Mouse (Mus musculus) brain, embryonic 18.5 days (tissue): Measurements from ENCODE around the gene Rbms1.

ENCODE experiments used
- DNase-seq: peaks from one replicate; pipeline ENCODE4 v3.0.0-alpha.2; 2012; ENCODE audit warnings: low read depth, low spot score

Gene Rbms1

DNA sequence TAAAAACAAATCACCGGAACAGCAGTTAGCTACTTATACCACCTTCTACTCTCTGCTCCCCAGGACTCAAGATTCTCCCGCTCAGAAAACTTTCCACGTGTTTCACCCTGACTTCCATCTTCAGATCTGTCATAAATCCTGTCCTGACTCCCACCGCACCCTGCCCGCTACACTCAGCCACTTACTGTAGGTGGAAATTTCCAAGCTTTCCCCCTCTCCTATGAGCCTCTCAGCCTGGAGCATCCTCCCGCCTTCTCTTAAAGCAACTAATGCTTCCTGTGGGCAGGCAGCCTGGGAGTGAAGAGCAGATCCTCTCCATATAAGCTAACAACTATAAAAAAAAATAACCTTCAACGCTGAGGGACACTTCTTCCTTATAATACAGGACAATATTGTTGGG, 44.6 kb downstream of the Rbms1 start:
- no peak for DNase-seq

- no peak for DNase-seq
Measured at GRCm38 (mm10) chr2:60914524-60915280, 48.3 kb downstream of the Rbms1 start.

GRCm38 (mm10) chr2:60913281-60913680, 49.7 kb downstream of the Rbms1 start:
- DNase-seq, result no peak

- no peak for DNase-seq
Measured at GRCm38 (mm10) chr2:60911716-60912115, 51.3 kb downstream of the Rbms1 start.

GRCm38 (mm10) chr2:60910820-60911219, 52.2 kb downstream of the Rbms1 start:
- no peak for DNase-seq

DNA sequence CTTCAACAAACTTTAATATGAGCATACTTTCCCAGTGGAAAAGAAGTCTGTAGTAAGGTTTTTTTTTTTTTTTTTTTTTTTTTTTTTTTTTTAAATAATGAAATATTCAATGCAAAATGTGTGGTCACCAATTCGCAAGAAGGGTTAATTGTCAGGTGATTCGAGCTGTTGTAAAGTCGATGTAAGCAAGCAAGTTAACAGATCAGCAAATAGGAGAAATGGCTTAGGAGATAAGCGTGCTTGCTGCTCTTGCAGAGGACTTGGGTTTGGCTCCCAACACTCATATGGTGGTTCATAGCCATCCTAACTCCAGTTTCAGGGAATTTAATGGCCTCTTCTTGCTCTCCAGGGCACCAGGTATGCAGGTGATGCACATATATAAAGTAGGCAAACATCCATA, 54.4 kb downstream of the Rbms1 start:
- no peak for DNase-seq

- no peak for DNase-seq
Measured at GRCm38 (mm10) chr2:60908116-60908515, 54.9 kb downstream of the Rbms1 start.

DNA sequence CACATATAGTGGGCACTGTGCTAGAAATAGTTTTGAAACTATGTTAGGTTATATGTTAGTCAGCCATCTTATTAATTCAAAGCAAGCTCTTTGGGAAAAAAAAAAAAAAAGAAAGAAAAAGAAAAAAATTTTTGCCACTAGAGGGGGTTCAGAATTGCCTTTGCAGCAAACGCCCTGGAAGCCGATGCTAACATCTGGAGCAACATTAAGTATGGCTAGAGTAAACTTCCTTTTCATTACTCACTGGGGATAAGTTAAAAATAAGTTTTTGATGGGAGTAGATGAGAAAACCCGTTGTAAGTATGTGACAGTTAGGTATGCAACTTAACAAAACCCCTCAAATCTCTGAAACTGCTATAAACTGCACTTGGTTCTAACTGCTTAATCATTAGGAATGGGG, 57.7 kb downstream of the Rbms1 start:
- DNase-seq, result no peak

GRCm38 (mm10) chr2:60904141-60904540, 58.9 kb downstream of the Rbms1 start:
- no peak for DNase-seq

GRCm38 (mm10) chr2:60903535-60903934, 59.5 kb downstream of the Rbms1 start:
- no peak for DNase-seq

GRCm38 (mm10) chr2:60902446-60903137, 60.4 kb downstream of the Rbms1 start:
- no peak for DNase-seq

DNA sequence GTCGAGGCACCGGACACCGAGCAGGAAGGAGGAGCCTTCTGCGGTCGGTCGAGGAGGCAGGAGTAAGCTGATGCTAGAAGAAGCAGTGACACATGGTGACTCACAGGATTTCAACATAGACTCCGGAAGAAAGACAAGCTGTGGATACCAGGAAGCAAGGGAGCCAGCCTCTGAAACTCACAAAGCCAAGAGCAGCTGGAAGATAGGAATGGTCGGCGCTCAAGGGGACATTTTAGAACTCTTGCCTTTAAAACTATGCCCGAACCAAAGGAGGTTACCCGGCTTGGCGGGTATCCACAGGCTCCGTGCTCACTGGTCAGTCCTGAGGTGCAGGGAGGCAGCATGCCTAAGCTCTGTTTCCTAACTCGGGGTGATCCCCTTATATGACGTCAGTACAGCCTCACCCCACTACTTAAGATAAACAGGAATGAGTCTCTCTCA, 61.5 kb downstream of the Rbms1 start:
- no peak for DNase-seq

DNA sequence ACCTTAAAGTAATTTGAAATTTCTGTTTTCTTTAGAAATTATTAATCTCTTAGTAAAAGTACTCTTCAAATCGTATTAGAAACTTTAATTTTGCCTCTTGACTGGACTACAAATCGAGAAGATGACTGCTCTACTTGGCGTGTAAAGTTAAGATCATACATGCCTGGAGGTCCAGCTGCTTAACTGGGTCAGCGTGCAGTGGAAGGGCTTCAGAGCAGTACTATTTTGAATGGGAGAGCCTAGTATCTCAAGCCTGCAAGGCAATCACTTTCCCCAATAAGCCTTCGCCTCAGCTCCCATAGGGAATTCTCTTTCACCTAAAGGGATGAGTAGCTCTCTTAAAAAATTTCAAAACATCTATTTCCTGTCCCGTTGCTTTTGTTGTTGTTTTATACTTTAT, 62.0 kb downstream of the Rbms1 start:
- no peak for DNase-seq

DNA sequence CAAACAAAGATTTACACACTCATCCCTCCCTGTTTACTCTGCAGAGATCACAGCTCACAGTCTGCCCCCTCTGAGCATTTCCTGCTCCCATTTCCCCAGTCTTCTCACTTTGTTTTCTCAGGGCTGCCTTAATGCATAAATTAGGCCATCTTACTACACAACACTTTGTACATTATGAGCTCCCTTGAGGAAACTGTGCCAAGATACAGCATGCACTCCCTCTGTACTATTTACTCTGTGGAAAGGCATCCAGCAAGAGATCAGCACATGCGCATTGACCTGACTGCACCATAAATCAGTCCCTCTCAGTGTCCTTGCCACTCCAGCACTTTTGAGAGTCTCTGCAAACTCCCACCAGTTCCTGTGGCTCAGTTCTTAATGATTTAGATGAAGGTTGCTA, 70.0 kb downstream of the Rbms1 start:
- no peak for DNase-seq

GRCm38 (mm10) chr2:60883931-60884330, 79.1 kb downstream of the Rbms1 start:
- no peak for DNase-seq

DNA sequence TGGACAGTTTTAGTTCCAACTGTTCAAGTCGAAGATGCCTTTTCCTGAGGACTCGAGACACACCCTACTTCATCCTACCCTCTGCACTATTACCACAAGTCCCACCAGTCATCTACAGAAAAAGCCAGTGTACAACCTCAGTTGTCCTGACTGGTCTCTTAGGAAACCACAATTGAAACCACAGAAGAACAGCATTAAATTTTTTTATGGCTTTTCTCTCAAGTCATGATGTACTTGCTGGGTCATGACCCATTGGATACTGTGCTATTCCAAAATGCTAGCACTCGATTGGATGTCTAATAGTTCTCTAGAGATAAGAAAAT, 80.0 kb downstream of the Rbms1 start:
- DNase-seq, result no peak

DNA sequence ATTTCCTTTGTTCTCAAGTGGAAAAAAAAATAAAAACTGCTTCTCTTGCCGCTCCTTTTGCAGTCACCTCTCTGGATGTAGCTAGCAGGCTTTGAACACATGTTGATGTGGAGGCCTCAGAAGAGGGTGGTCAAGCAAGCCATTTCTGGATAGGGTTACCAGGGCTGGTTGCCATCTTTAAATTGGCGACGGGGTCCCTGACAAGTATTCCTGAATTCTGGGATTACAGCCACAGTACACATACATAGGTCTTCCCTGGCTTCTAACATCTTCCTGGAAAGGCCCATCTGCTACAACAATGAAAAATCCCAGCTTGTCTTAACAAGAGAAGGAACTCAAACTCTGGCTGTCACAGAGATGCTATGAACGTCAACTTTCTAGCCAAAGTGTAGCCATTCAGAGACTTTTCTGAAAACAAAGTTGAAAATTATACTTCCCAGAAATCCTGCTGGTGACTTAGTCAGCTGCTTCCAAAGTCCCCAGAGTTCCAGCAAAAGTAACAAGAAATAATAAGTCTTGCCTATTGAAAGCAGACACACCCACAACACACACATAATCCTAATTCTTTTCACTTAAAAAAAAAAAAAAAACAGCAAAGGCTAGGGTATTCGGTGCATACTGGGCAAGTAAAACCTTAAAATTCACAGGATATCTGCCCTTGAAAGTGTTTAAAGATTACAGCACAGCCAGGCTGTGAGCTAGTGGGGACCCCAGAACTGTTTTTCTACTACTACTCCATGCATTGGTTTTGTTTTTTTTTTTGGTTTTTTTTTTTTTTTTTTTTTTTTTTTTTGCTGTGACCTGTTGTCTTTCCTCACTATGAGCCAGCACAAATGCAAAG, 80.6 kb downstream of the Rbms1 start:
- DNase-seq, result no peak

- no peak for DNase-seq
Measured at GRCm38 (mm10) chr2:60881571-60882041, 81.4 kb downstream of the Rbms1 start.

DNA sequence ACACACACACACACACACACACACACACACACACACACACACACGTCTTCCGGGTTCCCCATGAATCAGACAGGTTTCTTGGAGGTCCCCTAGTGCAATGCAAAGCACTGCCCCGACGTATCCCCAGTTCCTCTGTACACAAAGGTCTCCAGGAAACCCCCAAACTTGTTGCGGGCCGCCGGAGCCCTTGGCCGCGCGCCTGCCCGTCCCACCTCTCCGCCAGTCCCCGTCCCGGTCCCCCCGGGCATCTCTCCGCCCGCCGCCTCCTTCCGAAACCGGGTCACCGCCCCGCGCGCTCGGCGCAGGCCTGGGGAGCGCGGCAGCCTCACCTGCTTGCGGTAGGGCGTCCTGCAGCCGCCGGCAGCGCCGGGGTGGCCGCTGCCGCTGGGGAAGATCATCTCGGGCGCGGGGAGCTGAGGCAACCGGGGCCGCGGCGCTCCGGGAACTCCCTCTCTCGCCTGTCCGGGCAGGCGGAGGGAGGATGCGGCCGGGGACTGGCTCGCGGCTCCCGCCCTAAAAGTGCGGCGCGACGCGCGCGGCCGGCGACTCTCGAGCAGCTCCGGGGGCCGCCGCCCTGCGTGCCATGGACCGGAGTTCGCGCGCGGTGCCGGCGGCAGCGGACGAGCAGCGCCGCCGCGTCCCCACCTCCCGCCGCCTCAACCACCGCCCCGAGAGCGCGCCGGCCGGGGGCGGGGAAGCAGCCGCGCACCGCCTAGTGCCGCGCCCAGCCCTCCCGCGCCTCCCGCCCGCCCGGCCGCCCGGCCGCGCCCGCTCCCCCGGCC, 82.0 kb downstream of the Rbms1 start:
- DNase-seq, result no peak

DNA sequence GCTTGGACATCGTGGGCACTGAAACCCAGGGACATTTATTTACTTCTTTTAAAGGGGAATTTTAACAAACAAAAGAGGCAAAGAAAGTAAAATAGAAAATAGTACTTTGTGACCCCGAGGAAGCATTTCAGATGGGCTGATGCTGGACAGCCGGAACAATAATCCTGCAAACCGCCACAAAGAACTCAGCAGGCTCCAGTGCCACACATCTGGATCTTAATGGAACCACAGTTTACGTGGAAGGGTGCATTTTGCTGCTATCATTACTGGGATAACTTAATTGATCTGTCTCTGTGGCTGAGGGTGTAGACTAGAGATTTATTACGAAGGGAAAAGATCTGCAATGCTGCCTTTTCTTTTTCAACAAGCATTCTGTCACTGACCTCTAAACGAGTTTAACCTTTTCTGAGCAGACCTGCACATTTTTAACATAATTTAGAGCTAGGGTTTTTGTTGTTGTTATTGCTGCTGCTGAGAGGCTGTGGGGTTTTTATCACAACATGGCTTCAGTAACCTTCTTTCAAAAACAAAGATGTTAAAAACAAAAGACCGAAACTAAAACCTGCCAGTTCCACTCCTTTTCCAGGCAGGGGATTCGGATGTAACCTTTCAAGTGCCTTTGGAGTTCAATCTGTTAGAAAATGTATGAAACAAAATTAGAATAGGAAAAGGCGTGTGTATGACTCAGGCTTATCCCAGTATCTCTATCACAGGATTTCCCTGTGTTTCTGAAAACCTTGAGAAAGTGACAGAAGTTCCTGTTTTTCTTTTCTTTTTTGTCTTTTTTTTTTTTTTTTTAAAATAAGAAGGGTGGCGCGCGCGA, 82.8 kb downstream of the Rbms1 start:
- DNase-seq, result no peak
